Mouse (Mus musculus): ENCODE results near the gene Bcar3.

Gene Bcar3

GRCm38 (mm10) chr3:122480986-122481385 lies 187.1 kb downstream of the Bcar3 start:
- no peak for DNase-seq (ENCODE audit: low read depth, low spot score)

- no peak for DNase-seq (ENCODE audit: low read depth, low spot score)
Observed at GRCm38 (mm10) chr3:122481891-122482739, 188.2 kb downstream of the Bcar3 start.

GRCm38 (mm10) chr3:122483066-122483782 lies 189.3 kb downstream of the Bcar3 start:
- no peak for DNase-seq (ENCODE audit: low read depth, low spot score)

DNA sequence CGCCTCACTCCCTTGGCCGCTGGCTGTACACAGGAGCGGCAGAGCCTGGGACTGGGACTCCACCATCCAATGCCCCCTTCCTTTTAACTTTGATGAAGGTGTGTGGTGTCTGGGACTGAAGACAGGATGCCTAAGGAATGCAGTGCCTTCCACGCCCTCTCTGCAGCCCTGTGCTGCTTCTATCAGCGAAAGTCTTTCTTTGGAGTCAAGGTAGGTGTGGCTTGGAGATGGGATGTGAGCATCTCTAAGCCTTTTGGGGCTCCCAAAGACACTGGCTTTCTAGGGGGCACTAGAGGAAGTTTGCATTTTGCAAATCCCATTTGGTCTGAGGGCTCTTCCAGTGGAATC lies 189.8 kb downstream of the Bcar3 start:
- no peak for DNase-seq (ENCODE audit: low read depth, low spot score)

DNA sequence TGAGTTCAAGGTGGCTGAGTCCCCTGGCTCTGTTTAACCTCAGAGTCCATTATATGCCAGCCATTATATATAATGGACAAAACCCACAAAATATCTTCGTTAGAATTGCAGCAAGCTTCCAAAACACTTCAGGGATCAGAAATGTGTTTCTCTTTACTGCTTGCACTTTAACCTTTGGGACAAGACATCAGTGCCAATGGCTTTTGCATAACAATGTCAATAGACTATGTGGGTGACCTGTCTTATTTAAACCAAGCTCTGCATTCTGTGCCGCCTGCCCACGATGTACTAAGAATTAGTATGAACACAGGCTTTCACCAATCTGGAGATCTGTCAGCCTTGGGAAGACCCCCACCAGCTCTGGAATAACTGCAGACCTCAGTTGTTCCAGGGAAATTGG lies 190.4 kb downstream of the Bcar3 start:
- DNase-seq (ENCODE audit: low read depth, low spot score): no peak

DNA sequence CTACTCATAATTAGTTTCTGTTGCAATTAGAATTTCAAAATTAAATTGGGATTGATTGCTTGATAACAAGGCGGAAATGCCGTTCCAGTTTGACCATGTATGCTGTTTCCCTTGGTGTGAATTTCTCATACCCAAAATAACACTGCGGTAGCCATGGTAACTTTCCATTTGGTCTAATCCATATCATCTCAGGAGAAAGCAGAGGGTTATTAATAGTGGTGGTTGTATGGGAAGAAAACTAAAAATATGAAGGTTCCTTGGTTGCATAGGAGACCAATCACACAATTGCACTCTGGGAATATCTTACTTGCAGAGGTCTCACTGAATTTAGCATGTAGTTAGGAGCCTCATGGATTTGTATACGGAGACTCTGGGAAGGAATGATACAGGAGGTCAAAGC lies 191.8 kb downstream of the Bcar3 start:
- no peak for DNase-seq (ENCODE audit: low read depth, low spot score)

DNA sequence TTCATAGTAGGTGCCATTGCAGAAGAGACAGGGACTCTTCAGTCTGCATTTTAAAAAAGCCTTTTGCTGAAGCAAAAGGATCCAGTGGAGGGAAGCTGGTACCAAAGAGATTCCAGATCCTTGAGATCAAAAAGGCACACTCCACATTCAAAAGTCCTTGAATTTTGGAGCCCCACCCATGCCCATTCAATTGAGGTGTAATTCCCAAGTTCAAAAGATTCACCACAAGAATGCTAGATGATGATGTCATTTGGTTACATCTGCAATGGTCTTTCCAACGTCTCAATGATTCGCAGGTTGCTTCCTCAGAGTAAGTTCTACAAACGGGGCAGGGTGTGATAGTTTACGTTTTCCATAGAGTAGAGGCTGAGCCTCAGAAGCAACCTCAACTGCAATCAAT lies 192.3 kb downstream of the Bcar3 start:
- no peak for DNase-seq (ENCODE audit: low read depth, low spot score)

- DNase-seq (ENCODE audit: low read depth, low spot score): no peak
Observed at GRCm38 (mm10) chr3:122488051-122488754, 194.3 kb downstream of the Bcar3 start.

DNA sequence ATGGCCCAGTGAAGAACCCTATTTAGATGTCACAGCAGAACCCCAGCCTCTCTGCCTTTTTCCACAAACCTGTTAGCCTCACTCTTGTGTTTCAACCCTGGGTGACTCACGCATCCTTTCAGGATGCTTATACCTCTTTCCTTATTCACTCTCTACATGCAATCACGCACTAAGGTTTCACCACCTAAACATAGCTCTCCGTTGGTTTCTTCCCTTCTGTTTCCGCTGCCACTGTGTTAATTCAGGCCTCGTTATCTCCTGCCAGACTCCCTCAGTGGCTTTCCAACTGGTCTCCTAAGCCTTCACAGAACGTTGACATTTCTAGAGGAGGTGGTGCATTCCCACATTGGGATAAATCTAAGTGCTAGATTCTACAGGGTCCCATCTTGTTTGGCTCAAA lies 196.6 kb downstream of the Bcar3 start:
- no peak for DNase-seq (ENCODE audit: low read depth, low spot score)

DNA sequence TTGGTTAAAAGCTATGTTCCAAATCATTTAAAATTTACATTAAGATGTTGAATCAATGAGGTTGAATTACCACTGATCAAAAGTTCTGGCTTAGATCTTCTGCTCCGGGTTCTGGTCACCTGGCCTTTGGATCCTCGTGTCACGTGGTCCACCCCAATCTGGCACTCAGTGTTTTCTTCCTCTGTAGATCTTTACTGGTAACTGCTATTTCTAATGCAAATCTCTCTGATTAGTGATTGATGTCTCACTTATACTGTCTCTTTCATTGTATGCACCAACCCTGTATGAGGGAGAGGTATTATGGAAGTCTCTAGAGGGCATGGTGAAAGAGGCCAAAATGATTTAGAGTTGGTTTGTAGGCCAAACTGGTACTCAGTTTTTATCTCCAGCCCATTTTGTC lies 198.1 kb downstream of the Bcar3 start:
- no peak for DNase-seq (ENCODE audit: low read depth, low spot score)

- no peak for DNase-seq (ENCODE audit: low read depth, low spot score)
Observed at GRCm38 (mm10) chr3:122492872-122493615, 199.1 kb downstream of the Bcar3 start.

DNA sequence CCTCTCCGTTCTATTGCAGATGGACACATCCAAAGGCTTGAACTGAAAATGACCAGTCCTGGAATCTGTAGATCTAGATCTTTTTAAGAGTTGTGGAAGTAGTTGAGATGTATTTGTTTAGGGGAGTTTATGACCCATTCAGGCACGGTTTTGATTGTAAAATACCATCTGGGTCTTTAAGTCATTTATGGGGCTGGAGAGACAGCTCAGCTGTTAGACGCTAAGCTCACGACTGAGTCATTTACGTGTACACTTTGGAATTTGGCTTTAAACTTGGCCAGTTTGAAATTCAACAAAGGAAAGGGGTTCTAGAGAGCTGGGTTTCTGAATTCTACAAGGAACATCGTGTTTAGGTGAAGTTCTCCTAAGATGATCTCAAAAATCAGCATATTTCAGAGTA lies 200.8 kb downstream of the Bcar3 start:
- no peak for DNase-seq (ENCODE audit: low read depth, low spot score)

DNA sequence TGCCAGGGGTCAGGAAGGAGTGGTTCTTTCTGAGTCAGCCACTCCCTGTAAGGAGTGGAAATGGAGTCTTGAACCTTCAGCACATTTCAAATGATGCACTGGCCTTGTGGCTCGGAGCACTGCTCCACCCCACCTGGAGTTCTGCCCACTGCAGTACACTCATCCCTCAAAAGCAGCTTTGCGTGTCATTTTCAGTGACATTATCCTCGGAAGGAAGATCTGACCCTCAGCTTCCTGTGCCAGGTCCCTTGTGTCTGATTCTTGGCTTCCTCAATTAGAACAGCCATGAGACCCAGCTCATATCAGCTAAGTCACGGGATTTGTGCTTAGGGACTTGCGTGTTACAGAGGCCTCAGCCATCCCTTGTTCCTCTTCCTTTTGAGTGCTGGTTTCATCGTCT lies 203.9 kb downstream of the Bcar3 start:
- DNase-seq (ENCODE audit: low read depth, low spot score): no peak

- DNase-seq (ENCODE audit: low read depth, low spot score): no peak
Observed at GRCm38 (mm10) chr3:122498528-122498927, 204.6 kb downstream of the Bcar3 start.

DNA sequence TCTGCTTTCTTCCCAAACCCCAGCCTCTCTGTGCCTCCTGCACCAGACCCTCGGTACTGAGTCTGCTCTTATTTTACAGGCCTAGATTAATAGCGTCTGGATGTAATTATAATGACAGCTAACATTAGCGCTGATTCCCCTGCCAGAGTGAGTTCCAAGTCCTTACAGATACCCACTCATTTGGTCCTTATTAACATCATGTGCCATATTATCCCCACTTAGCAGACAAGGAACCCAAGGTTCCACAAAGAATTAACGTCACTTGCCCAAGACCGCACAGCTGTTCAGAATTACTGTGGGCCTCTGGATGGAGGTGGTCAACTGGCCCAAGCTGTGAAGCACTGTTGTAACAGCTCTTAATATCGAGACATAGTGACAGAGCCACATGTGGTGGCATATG lies 205.7 kb downstream of the Bcar3 start:
- DNase-seq (ENCODE audit: low read depth, low spot score): no peak

GRCm38 (mm10) chr3:122500929-122501328 lies 207.0 kb downstream of the Bcar3 start:
- DNase-seq (ENCODE audit: low read depth, low spot score): no peak

- no peak for DNase-seq (ENCODE audit: low read depth, low spot score)
Observed at GRCm38 (mm10) chr3:122506343-122506916, 212.5 kb downstream of the Bcar3 start.

DNA sequence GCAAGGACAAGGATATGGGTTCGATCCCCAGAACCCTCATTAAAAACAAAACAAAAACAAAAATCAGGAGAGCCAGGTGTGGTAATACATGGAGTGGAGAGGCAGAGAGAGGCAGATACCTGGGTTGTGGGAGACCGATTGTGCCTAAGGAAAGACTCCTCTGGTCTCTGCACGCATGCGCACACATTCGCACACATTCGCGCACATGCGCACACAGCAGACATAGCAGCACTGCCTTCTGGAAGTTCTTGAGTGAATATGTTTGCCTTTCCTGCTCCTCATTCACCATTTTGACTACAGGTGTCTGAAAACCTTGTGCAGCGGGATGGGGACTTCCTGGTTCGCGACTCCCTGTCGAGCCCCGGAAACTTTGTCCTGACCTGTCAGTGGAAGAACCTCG lies 213.9 kb downstream of the Bcar3 start:
- DNase-seq (ENCODE audit: low read depth, low spot score): no peak

DNA sequence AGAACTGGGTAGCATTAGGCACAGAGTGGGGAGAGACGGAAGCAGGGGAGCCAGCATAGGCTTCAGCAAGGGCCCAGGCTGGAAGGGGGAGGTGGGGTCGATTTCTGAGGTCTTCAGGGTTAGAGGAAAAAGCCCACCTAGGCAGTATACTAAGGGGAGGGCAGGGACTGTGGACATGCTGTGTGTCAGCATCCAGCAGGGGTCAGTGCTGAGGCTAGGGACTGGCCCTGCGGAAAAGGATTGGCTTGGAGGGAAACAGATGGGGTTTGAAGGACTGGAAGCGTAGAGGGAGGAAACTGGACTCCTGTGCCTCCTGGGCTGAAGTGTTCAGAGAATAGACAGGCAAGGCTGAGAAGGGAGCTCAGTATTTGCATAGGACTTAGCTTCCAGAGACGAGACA lies 215.1 kb downstream of the Bcar3 start:
- DNase-seq (ENCODE audit: low read depth, low spot score): no peak

GRCm38 (mm10) chr3:122509534-122510239 lies 215.8 kb downstream of the Bcar3 start:
- no peak for DNase-seq (ENCODE audit: low read depth, low spot score)

- DNase-seq (ENCODE audit: low read depth, low spot score): no peak
Observed at GRCm38 (mm10) chr3:122510240-122510750, 216.4 kb downstream of the Bcar3 start.

Data from CD4-positive helper T cell, adult 2 months (primary cell).